Mouse (Mus musculus): ENCODE data around the gene Adam23.

Adam23 gene

GRCm38 (mm10) chr1:63579153-63579552 lies 133.5 kb downstream of the Adam23 start:
- no peak for DNase-seq (ENCODE audit: low read depth)

- no peak for DNase-seq (ENCODE audit: low read depth)
Measured at GRCm38 (mm10) chr1:63586869-63587268, 141.2 kb downstream of the Adam23 start.

GRCm38 (mm10) chr1:63603870-63604500 lies 158.3 kb downstream of the Adam23 start:
- DNase-seq (ENCODE audit: low read depth): no peak

- no peak for DNase-seq (ENCODE audit: low read depth)
Measured at GRCm38 (mm10) chr1:63609613-63610012, 163.9 kb downstream of the Adam23 start.

GRCm38 (mm10) chr1:63614594-63614993 lies 168.9 kb downstream of the Adam23 start:
- no peak for DNase-seq (ENCODE audit: low read depth)

GRCm38 (mm10) chr1:63615668-63616067 lies 170.0 kb downstream of the Adam23 start, which contains the start of gene Gm39653:
TSS of gene Gm39653 (plus strand) at chr1:63615968.
- no peak for DNase-seq (ENCODE audit: low read depth)

GRCm38 (mm10) chr1:63628211-63628610 lies 182.5 kb downstream of the Adam23 start:
- DNase-seq (ENCODE audit: low read depth): no peak

GRCm38 (mm10) chr1:63630390-63630789 lies 184.7 kb downstream of the Adam23 start:
- DNase-seq (ENCODE audit: low read depth): peak; percentile 2

GRCm38 (mm10) chr1:63639921-63640320 lies 194.2 kb downstream of the Adam23 start:
- no peak for DNase-seq (ENCODE audit: low read depth)
